Mouse (Mus musculus): ENCODE data around the gene Wipf2.

DNA sequence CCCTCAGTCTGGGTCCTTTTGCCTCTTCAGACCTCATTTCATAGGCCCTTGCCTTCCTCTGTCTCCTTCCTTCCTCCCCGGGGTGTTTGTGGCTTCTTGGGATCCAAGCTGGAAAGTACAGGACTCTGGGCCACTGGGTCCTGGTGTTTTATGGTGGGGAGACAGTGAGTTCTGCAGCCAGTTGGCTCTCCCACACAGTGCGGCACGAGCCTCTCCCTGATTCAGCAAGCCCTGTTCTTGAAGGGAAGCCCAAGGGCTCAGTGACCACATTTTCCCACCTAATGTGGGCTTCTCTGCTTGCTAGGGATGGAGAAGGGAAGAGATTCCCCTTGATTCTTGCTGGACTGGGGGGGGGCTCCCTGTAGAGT, 79.1 kb downstream of the Wipf2 start:
- TF ChIP-seq CTCF (IDR thresholded peaks at IDR 0.05; ENCODE audit: low read depth, low read length) (no peak), GATA1 (IDR thresholded peaks at IDR 0.05; ENCODE audit: borderline replicate concordance, low read length) (no peak), TAL1 (conservative IDR thresholded peaks at IDR 0.05; ENCODE audit: low read depth, low read length) (no peak), POLR2AphosphoS5 (IDR thresholded peaks at IDR 0.05; ENCODE audit: insufficient replicate concordance, low read depth, low read length) (no peak)

Measured in G1E (cell line).